Mouse (Mus musculus): ENCODE results near the gene Cyp8b1. TPM values are rescaled to one million over a fixed set of nuclear protein-coding genes. Genes with fewer than 3 reads are reported as not detected.

Cyp8b1 gene
- polyA plus RNA-seq, 1 experiment from 2014 or later = not detected

DNA sequence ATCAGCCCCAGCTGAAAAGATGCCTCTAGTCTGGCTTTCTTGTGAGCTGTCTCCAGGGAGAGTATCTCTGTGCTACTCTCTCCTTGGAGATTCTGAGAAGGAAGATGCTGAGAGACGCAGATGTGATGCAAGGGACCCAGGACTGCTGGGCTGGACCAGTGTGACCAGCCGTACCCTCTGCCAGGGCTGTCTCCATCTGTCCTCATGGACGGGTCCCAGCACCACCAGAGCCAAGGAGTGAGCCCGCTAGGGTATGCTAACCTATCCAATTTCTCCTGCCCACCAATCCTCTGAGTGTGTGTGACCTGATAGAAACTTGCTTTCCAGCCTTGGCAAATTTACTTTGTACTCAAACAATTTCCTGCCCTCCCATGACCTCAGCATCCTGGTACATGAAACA is 3.3 kb downstream of the Cyp8b1 start:
- WGBS = 87% methylated on average over 4 of the region's 4 CpGs
- H3K4me2 ChIP-seq = no peak overlapping the region
- no peaks in the 10 kb centered on the region for H3K4me1 ChIP-seq
- H3K9ac ChIP-seq = no peak overlapping the region
- no peak overlapping the region for H3K4me3 ChIP-seq
- H3K27ac ChIP-seq = no peak overlapping the region
- no peaks in the 10 kb centered on the region for H3K9me3 ChIP-seq
- H3K27me3 ChIP-seq (replicated peaks) = no peaks in the 10 kb centered on the region
- no peak for ATAC-seq (replicated peaks)
- no peaks in the 10 kb centered on the region for H3K36me3 ChIP-seq (replicated peaks)

DNA sequence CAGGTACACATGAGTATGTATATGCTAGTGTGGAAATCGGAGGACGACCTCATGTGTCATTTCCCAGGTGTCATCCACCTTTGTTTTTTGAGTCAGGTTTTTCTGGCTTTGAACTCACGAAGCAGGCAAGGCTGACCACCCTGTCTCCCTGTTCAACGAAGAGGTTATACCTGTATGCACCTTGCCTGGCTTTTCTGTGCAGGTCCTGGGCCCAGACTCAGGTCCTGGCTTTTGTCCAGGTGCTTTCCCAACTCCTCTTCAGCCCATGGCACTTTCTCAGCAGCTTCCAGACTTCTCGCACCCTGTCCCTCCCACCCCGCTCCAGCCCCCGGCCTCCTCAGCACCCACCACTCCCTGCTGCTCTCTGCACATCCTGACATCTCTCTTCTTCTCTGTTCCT is 4.9 kb downstream of the Cyp8b1 start:
- Histone ChIP-seq H3K36me3 (replicated peaks) (no peaks in the 10 kb centered on the region), H3K4me1 (no peaks in the 10 kb centered on the region), H3K9ac (no peak overlapping the region), H3K27ac (no peak overlapping the region), H3K27me3 (replicated peaks) (no peaks in the 10 kb centered on the region), H3K9me3 (no peaks in the 10 kb centered on the region), H3K4me2 (no peak overlapping the region), H3K4me3 (no peak overlapping the region)
- ATAC-seq (replicated peaks) = no peak
- 93% methylated on average over 7 of the region's 7 CpGs for WGBS

DNA sequence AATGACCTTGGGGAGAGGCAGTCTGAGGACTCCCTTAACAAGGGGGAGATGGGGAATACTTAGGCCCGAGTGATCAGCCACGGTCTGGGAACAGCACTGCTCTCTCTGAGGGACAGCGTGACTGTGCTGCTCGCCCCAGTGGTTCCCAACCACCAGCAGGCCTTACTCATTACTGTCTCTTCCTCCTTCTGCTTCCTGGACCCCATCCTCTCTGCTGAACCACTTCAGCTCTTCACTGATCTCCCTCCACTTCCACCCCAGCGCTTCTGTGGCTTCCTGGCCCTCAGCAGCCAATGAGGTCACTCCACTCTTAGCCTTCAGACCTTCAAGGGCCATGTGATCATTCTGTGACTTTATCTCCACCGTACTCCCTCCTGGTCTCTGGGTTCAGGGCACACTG is 6.5 kb downstream of the Cyp8b1 start:
- no peak overlapping the region for H3K27ac ChIP-seq
- ATAC-seq (replicated peaks) = no peak
- 88% methylated on average over 6 of the region's 6 CpGs for WGBS
- no peaks in the 10 kb centered on the region for H3K9me3 ChIP-seq
- H3K4me2 ChIP-seq = no peak overlapping the region
- no peak overlapping the region for H3K9ac ChIP-seq
- H3K4me3 ChIP-seq = no peak overlapping the region
- no peaks in the 10 kb centered on the region for H3K27me3 ChIP-seq (replicated peaks)
- H3K36me3 ChIP-seq (replicated peaks) = no peaks in the 10 kb centered on the region
- no peaks in the 10 kb centered on the region for H3K4me1 ChIP-seq

DNA sequence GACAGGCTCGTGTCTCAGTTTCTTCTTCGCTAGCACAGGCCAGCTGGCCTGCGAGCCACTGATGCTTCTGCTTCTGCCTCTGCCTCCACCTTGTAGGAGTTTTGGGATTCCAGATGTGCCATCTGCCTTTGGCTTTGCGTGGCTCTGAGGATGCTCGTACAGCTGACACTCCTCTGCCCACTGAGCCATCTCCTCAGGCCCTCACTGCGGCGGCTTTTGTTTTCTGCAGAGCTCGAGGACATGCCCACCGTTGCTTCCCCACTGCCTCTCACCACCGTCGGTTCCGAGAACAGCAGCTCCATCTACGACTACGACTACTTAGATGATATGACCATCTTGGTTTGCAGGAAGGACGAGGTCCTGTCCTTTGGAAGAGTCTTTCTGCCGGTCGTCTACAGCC is 7.8 kb downstream of the Cyp8b1 start:
- 93% methylated on average over 17 of the region's 17 CpGs for WGBS
- Histone ChIP-seq H3K27ac (no peak overlapping the region), H3K36me3 (replicated peaks) (no peaks in the 10 kb centered on the region), H3K9ac (no peak overlapping the region), H3K4me1 (no peaks in the 10 kb centered on the region), H3K4me3 (no peak overlapping the region), H3K4me2 (no peak overlapping the region), H3K27me3 (replicated peaks) (no peaks in the 10 kb centered on the region), H3K9me3 (no peaks in the 10 kb centered on the region)
- ATAC-seq (replicated peaks) = no peak

DNA sequence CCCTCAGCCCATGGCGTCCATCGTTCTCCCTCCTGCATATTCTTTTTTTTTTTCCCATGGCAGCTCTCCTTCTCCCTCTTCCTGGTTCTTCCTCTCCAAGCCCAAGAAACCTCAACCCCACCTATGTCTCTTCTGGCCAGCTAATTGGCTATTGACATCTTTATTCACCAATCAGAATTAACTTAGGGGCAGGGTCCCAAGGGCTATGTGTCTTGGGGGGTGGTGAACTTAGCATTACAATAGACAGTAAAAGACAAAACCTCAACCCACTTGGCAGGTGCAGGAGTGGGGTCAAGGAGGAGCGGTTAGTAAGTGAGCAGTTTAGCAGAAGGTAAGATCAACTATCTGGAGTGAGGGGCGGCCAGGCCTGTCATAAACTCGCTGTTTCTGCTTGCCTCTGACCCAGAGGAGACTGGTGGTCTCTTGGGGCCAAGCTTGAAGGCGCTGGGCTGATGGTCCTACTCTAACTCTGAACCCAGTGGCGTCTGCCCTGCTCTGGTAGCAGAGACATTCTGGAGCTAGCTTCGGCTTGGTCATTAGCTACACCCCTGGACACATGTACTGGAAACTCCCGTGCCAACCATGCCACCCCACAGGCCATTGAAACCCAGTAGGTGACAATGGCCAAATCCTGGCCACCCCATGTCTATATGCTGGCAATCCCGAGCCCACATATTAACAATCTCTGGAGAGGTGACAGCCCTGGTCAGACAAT is 8.6 kb downstream of the Cyp8b1 start:
- no peaks in the 10 kb centered on the region for H3K36me3 ChIP-seq (replicated peaks)
- H3K9me3 ChIP-seq = no peaks in the 10 kb centered on the region
- H3K4me2 ChIP-seq = no peak overlapping the region
- H3K4me1 ChIP-seq = no peaks in the 10 kb centered on the region
- no peak overlapping the region for H3K9ac ChIP-seq
- WGBS = 76% methylated on average over 10 of the region's 10 CpGs
- H3K27me3 ChIP-seq (replicated peaks) = no peaks in the 10 kb centered on the region
- ATAC-seq (replicated peaks) = no peak
- H3K27ac ChIP-seq = no peak overlapping the region
- H3K4me3 ChIP-seq = no peak overlapping the region

DNA sequence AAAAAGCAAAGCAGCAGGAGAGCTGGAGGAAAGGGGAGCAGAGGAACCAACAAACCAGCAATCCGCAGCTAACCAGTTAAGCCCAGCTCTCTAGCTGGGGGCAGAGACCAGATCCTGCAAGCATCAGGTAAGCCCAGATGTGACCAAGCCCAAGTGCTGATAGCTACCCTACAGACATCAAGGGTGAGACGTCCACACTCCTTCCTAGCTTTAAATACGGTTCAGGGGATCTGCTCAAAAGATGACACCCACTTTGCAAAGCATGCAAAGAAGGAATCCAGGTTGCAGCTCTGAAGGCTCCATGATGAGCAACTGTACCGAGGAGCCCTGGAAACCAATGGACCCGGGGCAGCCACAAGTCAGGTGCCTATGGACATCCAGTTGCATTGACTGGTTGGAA is 9.6 kb downstream of the Cyp8b1 start:
- no peaks in the 10 kb centered on the region for H3K4me1 ChIP-seq
- no peaks in the 10 kb centered on the region for H3K9me3 ChIP-seq
- no peaks in the 10 kb centered on the region for H3K36me3 ChIP-seq (replicated peaks)
- H3K27me3 ChIP-seq (replicated peaks) = no peaks in the 10 kb centered on the region
- no peak overlapping the region for H3K4me3 ChIP-seq
- no peak overlapping the region for H3K9ac ChIP-seq
- 87% methylated on average over 5 of the region's 5 CpGs for WGBS
- ATAC-seq (replicated peaks) = no peak
- H3K4me2 ChIP-seq = no peak overlapping the region
- no peak overlapping the region for H3K27ac ChIP-seq

DNA sequence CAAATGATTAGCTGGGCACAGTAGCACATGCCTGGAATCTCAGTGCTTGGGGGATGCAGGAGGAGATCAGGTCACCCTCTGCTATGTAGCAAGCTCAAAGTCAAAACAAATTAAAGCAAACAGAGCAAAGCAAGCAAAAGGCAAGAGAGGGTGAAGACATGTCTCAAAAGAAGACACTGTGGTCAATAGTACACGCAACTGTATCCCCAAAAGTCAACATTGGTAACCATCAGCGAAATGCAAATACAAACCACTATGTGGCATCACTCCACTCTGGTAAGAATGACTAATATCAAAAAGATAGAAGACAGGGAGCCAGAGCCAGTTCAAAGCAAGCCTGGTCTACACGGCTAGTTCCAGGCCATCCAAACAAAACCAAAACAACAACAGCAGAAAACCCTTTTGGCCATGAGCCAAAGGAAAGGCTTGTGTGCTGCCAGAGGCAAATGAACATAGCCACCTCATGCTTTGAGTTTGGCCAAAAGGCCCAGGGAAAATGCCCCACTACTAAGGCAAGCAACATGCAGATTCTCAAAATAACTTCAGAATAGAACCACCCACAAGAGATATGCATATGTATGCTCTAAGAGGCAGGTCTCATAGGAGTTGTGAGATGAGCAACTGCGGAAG is 10.4 kb downstream of the Cyp8b1 start:
- H3K4me2 ChIP-seq = no peak overlapping the region
- no peaks in the 10 kb centered on the region for H3K4me1 ChIP-seq
- ATAC-seq (replicated peaks) = no peak
- 74% methylated on average over 4 of the region's 4 CpGs for WGBS
- H3K9ac ChIP-seq = no peak overlapping the region
- H3K27ac ChIP-seq = no peak overlapping the region
- no peaks in the 10 kb centered on the region for H3K9me3 ChIP-seq
- no peak overlapping the region for H3K4me3 ChIP-seq
- H3K27me3 ChIP-seq (replicated peaks) = no peaks in the 10 kb centered on the region
- H3K36me3 ChIP-seq (replicated peaks) = no peaks in the 10 kb centered on the region

DNA sequence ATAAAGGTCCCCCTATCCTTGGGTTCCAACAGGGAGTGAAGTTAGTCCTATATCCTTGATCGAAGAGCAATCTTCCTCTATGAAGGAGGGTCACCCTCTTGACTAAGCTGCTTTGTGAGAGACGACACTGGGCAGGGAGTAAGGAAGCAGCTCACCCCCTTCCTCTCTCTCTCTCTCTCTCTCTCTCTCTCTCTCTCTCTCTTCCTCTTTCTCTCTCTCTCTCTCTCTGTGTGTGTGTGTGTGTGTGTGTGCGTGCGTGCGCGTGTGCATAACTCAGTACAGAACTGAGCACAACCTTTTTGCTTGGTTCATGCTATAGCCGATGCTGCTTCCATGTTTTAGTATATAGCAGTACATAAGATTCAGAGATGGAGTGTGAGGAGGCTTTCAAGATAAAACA is 11.2 kb downstream of the Cyp8b1 start:
- no peaks in the 10 kb centered on the region for H3K9me3 ChIP-seq
- H3K27ac ChIP-seq = no peak overlapping the region
- no peaks in the 10 kb centered on the region for H3K27me3 ChIP-seq (replicated peaks)
- no peak for ATAC-seq (replicated peaks)
- no peak overlapping the region for H3K9ac ChIP-seq
- no peak overlapping the region for H3K4me3 ChIP-seq
- H3K36me3 ChIP-seq (replicated peaks) = no peaks in the 10 kb centered on the region
- H3K4me1 ChIP-seq = no peaks in the 10 kb centered on the region
- 89% methylated on average over 7 of the region's 7 CpGs for WGBS
- H3K4me2 ChIP-seq = no peak overlapping the region

DNA sequence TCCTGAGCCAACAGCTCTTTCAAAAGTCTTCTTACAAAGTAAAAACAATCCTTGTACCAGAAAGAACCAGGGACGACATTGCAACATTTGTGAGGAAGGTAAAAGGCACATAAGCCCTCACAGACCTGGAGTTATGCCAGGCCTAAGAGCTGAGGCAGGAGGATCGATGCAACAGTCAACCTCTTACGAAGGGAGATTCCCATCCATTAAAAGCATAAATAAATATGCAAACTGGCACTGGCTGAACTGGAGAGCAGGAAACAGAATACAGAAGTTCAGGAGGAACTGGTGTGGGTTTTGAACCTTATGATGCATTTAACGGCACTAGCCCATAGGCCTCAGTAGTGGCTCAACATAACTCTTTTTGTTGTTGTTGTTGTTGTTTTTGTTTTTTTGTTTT is 11.8 kb downstream of the Cyp8b1 start:
- H3K4me1 ChIP-seq = no peaks in the 10 kb centered on the region
- H3K36me3 ChIP-seq (replicated peaks) = no peaks in the 10 kb centered on the region
- no peaks in the 10 kb centered on the region for H3K27me3 ChIP-seq (replicated peaks)
- no peaks in the 10 kb centered on the region for H3K9me3 ChIP-seq
- no peak overlapping the region for H3K9ac ChIP-seq
- no peak overlapping the region for H3K4me2 ChIP-seq
- 85% methylated on average over 4 of the region's 4 CpGs for WGBS
- no peak overlapping the region for H3K4me3 ChIP-seq
- no peak overlapping the region for H3K27ac ChIP-seq
- ATAC-seq (replicated peaks) = no peak

DNA sequence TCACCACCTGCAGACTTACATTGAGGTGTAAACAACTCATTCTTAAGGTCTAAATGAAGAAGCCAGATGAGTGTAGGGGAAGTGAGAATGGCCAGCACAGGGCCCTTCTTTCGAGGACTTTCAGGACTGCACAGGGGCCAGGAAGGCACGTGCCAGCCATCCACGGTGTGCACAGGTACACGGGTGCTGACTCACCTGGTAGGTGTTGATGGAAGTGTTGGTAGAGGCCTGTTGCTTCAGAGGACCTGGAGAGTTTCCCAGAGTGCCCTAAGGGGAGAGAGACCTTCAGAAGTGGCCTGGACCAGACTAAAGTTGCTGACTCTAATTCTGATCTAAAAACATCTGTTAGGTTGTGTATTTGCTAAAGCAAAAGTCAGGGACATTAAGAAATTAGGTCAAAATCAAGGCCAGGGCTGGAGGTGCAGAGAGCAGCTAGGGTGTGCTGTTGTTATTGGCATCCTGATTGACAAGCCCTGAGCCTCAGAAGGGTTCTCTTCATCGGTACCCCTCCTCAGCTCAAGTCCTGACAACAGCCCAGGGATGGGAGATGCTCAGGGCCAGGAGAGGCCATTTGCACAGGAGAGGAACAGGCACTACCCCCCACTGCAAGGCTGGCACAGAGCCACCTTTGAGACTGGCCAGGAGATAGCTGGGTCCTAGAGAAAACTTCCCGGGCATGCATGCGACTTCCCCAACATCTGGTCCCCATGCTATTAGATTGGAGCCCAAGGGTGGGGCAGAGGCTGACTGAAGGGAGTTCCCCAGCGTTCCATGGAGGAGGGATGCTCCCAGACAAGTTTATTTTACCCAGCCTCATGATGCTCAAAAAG is 12.4 kb downstream of the Cyp8b1 start:
- no peaks in the 10 kb centered on the region for H3K4me1 ChIP-seq
- no peak overlapping the region for H3K4me3 ChIP-seq
- H3K9ac ChIP-seq = no peak overlapping the region
- no peaks in the 10 kb centered on the region for H3K9me3 ChIP-seq
- no peak for ATAC-seq (replicated peaks)
- no peak overlapping the region for H3K4me2 ChIP-seq
- no peaks in the 10 kb centered on the region for H3K27me3 ChIP-seq (replicated peaks)
- WGBS = 84% methylated on average over 8 of the region's 8 CpGs
- no peak overlapping the region for H3K27ac ChIP-seq
- H3K36me3 ChIP-seq (replicated peaks) = no peaks in the 10 kb centered on the region

DNA sequence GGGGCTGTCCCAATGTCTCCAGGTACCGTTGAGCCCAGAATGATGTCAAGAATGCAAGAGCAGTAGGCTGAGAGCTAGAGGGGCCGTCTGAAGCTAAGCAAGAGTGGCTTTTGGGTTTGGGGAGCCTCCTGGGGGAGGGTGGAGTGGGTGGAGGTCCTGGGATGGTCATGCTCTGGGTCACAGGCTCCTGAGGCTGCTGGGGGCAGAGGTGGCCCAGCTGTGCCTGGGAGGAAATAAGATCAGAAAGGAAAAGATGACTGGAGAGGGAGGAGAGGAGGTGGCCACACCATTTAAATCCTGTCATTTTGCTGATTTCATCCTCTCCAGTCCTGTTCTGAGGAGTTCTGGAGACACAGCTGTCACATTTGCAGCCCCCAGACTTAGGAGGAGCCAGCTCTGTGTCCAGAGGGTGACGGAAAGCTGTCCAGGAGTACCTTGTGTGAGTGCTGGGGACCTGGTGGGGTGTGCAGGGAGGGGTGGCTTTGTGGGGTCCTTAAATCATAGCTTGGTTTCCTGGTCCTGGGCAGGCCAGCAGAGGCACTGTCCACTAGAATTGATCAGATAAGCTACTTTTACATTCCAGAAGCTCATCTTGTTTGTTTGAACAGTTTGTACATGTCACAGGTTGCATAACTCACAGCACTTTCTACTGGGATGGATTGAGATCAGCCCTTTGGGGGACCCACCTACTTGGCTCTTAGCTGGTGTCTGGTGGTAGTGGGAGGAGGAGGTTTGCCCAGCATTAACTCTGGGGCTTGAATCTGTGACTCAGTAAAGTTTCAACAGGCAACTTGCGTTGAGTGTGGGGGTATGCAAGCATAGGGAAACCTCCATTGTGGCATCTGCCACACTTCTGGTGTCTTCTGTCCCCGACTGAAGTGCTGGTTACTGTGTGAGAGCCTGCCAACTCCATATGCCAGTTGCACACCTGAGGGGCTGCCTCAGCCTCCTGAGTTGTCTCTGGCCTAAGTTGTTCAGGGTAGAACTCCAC is 14.1 kb downstream of the Cyp8b1 start:
- Histone ChIP-seq H3K4me3 (no peak overlapping the region), H3K4me2 (no peak overlapping the region), H3K27ac (no peak overlapping the region), H3K9ac (no peak overlapping the region), H3K27me3 (replicated peaks) (no peaks in the 10 kb centered on the region), H3K4me1 (no peaks in the 10 kb centered on the region), H3K36me3 (replicated peaks) (no peaks in the 10 kb centered on the region), H3K9me3 (no peaks in the 10 kb centered on the region)
- ATAC-seq (replicated peaks) = no peak
- WGBS = 77% methylated on average over 5 of the region's 5 CpGs

Measured in midbrain, embryonic 15.5 days (tissue).